In genomic region chr10:42840036-42840435, GRCm38 (mm10) we compare ENCODE assay signal across 17 mouse cellular contexts. TPM values are rescaled to one million over a fixed set of nuclear protein-coding genes. Genes with fewer than 3 reads are reported as not detected.
"Had no signal": no experiment of that assay in that cellular context is flagged by ENCODE, and none has a peak within 500 bp of the region (broad histone marks: within the 10 kb centered on the region; RNA-seq: fewer than 3 reads in every experiment).

No protein-coding gene starts in this region.

- H3K4me1 ChIP-seq: limb, embryonic 12.5 days; midbrain, embryonic 15.5 days; neural tube, embryonic 12.5 days; stomach, embryonic 15.5 days had no signal

- DNase-seq: kidney, adult 18-20 months; kidney, postnatal 25 days; liver; lung, adult 2 months; lung, postnatal 10 days; retina, postnatal 1 day; right cerebral cortex, postnatal 14 days; thymus, postnatal 36 days had no signal

- H3K9ac ChIP-seq: kidney, embryonic 15.5 days; limb, embryonic 12.5 days; liver, embryonic 14.5 days; midbrain, embryonic 15.5 days; neural tube, embryonic 12.5 days; stomach, embryonic 15.5 days had no signal

- H3K4me2 ChIP-seq: kidney, embryonic 15.5 days; limb, embryonic 12.5 days; midbrain, embryonic 11.5 days; midbrain, embryonic 15.5 days; neural tube, embryonic 12.5 days; stomach, embryonic 15.5 days had no signal

- H3K27ac ChIP-seq: kidney, embryonic 15.5 days; limb, embryonic 12.5 days; liver, embryonic 14.5 days; macrophage; midbrain, embryonic 15.5 days; neural tube, embryonic 12.5 days; stomach, embryonic 15.5 days had no signal

- H3K27me3 ChIP-seq: kidney, embryonic 15.5 days; limb, embryonic 12.5 days; midbrain, embryonic 15.5 days; neural tube, embryonic 12.5 days; stomach, embryonic 15.5 days had no signal

- H3K36me3 ChIP-seq: stomach, embryonic 15.5 days had no signal

- H3K4me3 ChIP-seq: kidney, embryonic 15.5 days; limb, embryonic 12.5 days; megakaryocyte, embryonic 14.5 days; midbrain, embryonic 15.5 days; neural tube, embryonic 12.5 days; stomach, embryonic 15.5 days had no signal

- H3K9me3 ChIP-seq: kidney, embryonic 15.5 days; midbrain, embryonic 15.5 days; neural tube, embryonic 12.5 days; stomach, embryonic 15.5 days had no signal

- ATAC-seq: midbrain, embryonic 15.5 days had no signal

RNA-seq across cellular contexts. Expression of gene Scml4, which starts 20.1 kb away (rescaled TPM):
- polyA plus RNA-seq: macrophage had no signal
